Comparison of ENCODE assay signal across 17 mouse cellular contexts in the genomic region with DNA sequence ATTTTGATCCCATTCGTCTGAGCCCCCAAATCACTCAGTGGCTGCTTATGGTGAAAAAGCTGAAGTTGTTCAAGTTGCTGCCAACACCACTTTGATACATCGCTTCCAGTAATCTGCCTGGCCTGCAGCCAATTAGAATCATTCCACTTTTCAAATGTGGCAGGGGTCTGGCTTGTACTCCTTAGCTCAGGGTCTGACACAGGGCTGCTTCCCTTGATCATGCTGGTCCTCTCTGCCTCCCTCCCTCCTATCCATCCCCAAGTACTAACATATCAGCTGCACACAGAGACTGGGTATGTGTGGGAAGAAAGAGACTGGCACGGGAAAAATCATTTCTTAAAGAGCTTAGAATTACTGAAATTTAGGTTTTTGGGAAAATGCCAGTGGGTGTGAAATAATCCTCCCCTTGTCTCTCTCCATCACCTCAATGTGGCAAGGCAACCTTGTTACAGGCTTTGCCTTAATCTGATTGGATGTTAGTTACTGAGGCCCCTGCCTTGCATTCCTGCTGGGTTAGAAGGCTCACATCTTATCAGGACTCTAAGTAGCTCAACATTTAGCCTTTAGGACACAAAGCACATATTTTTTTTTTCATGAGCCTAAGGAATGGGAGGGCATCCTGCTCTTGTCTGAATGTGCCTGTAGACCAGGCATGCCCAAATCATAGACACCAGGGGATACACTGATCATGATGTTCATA. TPM values are rescaled to one million over a fixed set of nuclear protein-coding genes. Genes with fewer than 3 reads are reported as not detected.
DNase-seq lines count a peak whose midpoint lies in the region; ATAC-seq and TF ChIP-seq lines count a peak whose summit lies in the region.
"Had no signal": no experiment of that assay in that cellular context is flagged by ENCODE, and none has a peak within 500 bp of the region (broad histone marks: within the 10 kb centered on the region; RNA-seq: fewer than 3 reads in every experiment).

No protein-coding gene starts in this region.

- H3K9me3 ChIP-seq in lung, embryonic 14.5 days (ENCODE audit: low read depth, low read length): no peaks in the 10 kb centered on the region
- no peaks in the 10 kb centered on the region for H3K9me3 ChIP-seq in forebrain, embryonic 16.5 days (ENCODE audit: control insufficient read depth, low read length)
- H3K9me3 ChIP-seq: intestine, embryonic 15.5 days; liver, embryonic 13.5 days; neural tube, embryonic 15.5 days had no signal

- 31% methylated on average over 3 of the region's 3 CpGs for WGBS in lung, embryonic 14.5 days
- 15% methylated on average over 3 of the region's 3 CpGs for WGBS in forebrain, embryonic 16.5 days

- DNase-seq in heart, adult 11 months: peak; percentile 56
- DNase-seq in heart, adult 18-20 months: no peak
- DNase-seq in lung, embryonic 14.5 days: peak; percentile 66
- no peak for DNase-seq in lung, postnatal 10 days
- peak; percentile 10 for DNase-seq in Muller cell, postnatal 12 days (ENCODE audit: inconsistent ontology term)
- DNase-seq in embryo, embryonic 10.5 days (ENCODE audit: low spot score): no peak
- DNase-seq: cerebellum, adult 11 months; liver, embryonic 13.5 days; lung, postnatal 36 days; retina, postnatal 1 day; spleen, adult 18-20 months had no signal

- no peaks in the 10 kb centered on the region; the same call in 1 of the 2 replicates for H3K4me1 ChIP-seq in lung, embryonic 14.5 days (ENCODE audit: insufficient read depth)
- H3K4me1 ChIP-seq in forebrain, embryonic 16.5 days (replicated peaks; ENCODE audit: control insufficient read depth, insufficient read depth, low read length): peaks cover 12% of the 10 kb centered on the region
- H3K4me1 ChIP-seq: liver, embryonic 13.5 days; neural tube, embryonic 15.5 days had no signal

- peak; percentile 77; the same call in 1 of the 2 replicates for ATAC-seq in lung, embryonic 14.5 days (ENCODE audit: insufficient read depth)
- ATAC-seq in forebrain, embryonic 16.5 days: peak; percentile 73
- ATAC-seq: activated CD4-positive, CD25-positive, alpha-beta regulatory T cell, adult 4 months; CD4-positive, CD25-positive, alpha-beta regulatory T cell, adult 4 months; intestine, embryonic 15.5 days had no signal

- H3K36me3 ChIP-seq in lung, embryonic 14.5 days (ENCODE audit: insufficient read depth): no peaks in the 10 kb centered on the region
- H3K36me3 ChIP-seq in forebrain, embryonic 16.5 days (ENCODE audit: control insufficient read depth, insufficient read depth): no peaks in the 10 kb centered on the region
- H3K36me3 ChIP-seq: intestine, embryonic 15.5 days; liver, embryonic 13.5 days; neural tube, embryonic 15.5 days had no signal

- no peak overlapping the region for H3K4me3 ChIP-seq in lung, embryonic 14.5 days (ENCODE audit: low read depth, low read length)
- no peak overlapping the region for H3K4me3 ChIP-seq in forebrain, embryonic 16.5 days (replicated peaks; ENCODE audit: low read length)
- H3K4me3 ChIP-seq: erythroblast, embryonic 14.5 days; intestine, embryonic 15.5 days; liver, embryonic 13.5 days; neural tube, embryonic 15.5 days had no signal

- no peak for TF ChIP-seq CTCF in lung, embryonic 14.5 days (IDR thresholded peaks at IDR 0.05; ENCODE audit: low read depth)

- H3K9ac ChIP-seq in lung, embryonic 14.5 days: no peak overlapping the region
- H3K9ac ChIP-seq in forebrain, embryonic 16.5 days (replicated peaks; ENCODE audit: low read depth, low read length): no peak overlapping the region
- H3K9ac ChIP-seq: intestine, embryonic 15.5 days; liver, embryonic 13.5 days; neural tube, embryonic 15.5 days had no signal

- H3K4me2 ChIP-seq in lung, embryonic 14.5 days: no peak overlapping the region
- H3K4me2 ChIP-seq in forebrain, embryonic 16.5 days (ENCODE audit: low read length): no peak overlapping the region
- H3K4me2 ChIP-seq: intestine, embryonic 15.5 days; liver, embryonic 13.5 days; neural tube, embryonic 15.5 days had no signal

- no peak overlapping the region for H3K27ac ChIP-seq in lung, embryonic 14.5 days (ENCODE audit: low read depth)
- no peak overlapping the region for H3K27ac ChIP-seq in forebrain, embryonic 16.5 days (ENCODE audit: low read length)
- H3K27ac ChIP-seq: intestine, embryonic 15.5 days; liver, embryonic 13.5 days; neural tube, embryonic 15.5 days had no signal

- H3K27me3 ChIP-seq in lung, embryonic 14.5 days (ENCODE audit: insufficient read depth, low read length): no peaks in the 10 kb centered on the region
- no peaks in the 10 kb centered on the region for H3K27me3 ChIP-seq in forebrain, embryonic 16.5 days (replicated peaks; ENCODE audit: control insufficient read depth, insufficient read depth, low read length)
- H3K27me3 ChIP-seq: intestine, embryonic 15.5 days; liver, embryonic 13.5 days; neural tube, embryonic 15.5 days had no signal

RNA-seq across cellular contexts. Expression of gene Gprin3, which starts 16.9 kb away (rescaled TPM):
- under 1 TPM; 0.32 to 0.69 TPM for total RNA-seq in heart, adult 18-20 months (2021)
- 6.2 and 7.1 TPM in 2 replicates for polyA plus RNA-seq in lung, embryonic 14.5 days (2014; fragmentation: Nextera tagmentation; extraction: Ambion mirVana)
- 3.3 and 5.3 TPM in 2 replicates for polyA plus RNA-seq in forebrain, embryonic 16.5 days (2015; fragmentation: Nextera tagmentation; extraction: Ambion mirVana)
- polyA plus RNA-seq: erythroblast, embryonic 14.5 days had no signal

Comparison
In these comparisons a context has a peak if more than half of its experiments do, and no peak if none do; other contexts are left out.
1. DNase-seq: peak in heart, adult 11 months (single experiment), lung, embryonic 14.5 days (single experiment) and Muller cell, postnatal 12 days (single experiment); none in heart, adult 18-20 months (0 of 2), lung, postnatal 10 days (single experiment) and embryo, embryonic 10.5 days (single experiment).